Mouse (Mus musculus) embryonic fibroblast, embryonic 13.5 days (primary cell): Measurements from ENCODE around the gene Gm49336.

Experiments
- CTCF ChIP-seq: IDR thresholded peaks from 2 replicates; pipeline ENCODE4 v1.5.1; 2011; ENCODE audit warnings: mild to moderate bottlenecking, control low read depth, low read length, moderate library complexity, borderline replicate concordance; ENCODE audit not compliant: insufficient read depth
- POLR2A ChIP-seq: IDR thresholded peaks from 2 replicates; pipeline ENCODE4 v1.6.1; 2011; ENCODE audit warnings: low read depth, mild to moderate bottlenecking, control low read depth, low read length, moderate library complexity

- no peak for TF ChIP-seq CTCF
- no peak for TF ChIP-seq POLR2A
These were observed 24.3 kb upstream of the Gm49336 start for GRCm38 (mm10) chr14:60275301-60276276.
